Mouse (Mus musculus) bone marrow macrophage, adult 2 months (primary cell): ENCODE measurements around the gene Scrg1. TPM values are rescaled to one million over a fixed set of nuclear protein-coding genes. Genes with fewer than 3 reads are reported as not detected.

Experiments used
- H3K27ac ChIP-seq: 2 replicates; pipeline ENCODE4 v1.5.1; 2012; ENCODE audit warnings: low read depth, low read length; ENCODE audit not compliant: insufficient read depth
- H3K4me1 ChIP-seq: 2 replicates; pipeline ENCODE4 v1.6.1; 2012; ENCODE audit warnings: low read length; ENCODE audit not compliant: control insufficient read depth, insufficient read depth
- H3K4me3 ChIP-seq: 2 replicates; pipeline ENCODE4 v1.5.1; 2012; ENCODE audit warnings: mild to moderate bottlenecking, low read length, moderate library complexity; ENCODE audit not compliant: insufficient read depth
- CTCF ChIP-seq: IDR thresholded peaks from 2 replicates; pipeline ENCODE4 v1.5.1; 2012; ENCODE audit warnings: low read depth, mild to moderate bottlenecking, low read length, moderate library complexity
- POLR2A ChIP-seq: IDR thresholded peaks from 2 replicates; pipeline ENCODE4 v1.6.1; 2012; ENCODE audit warnings: mild to moderate bottlenecking, low read depth, low read length, borderline replicate concordance
- polyA plus RNA-seq: library from polyadenylated mRNA; stranded (reverse); fragments of >200 nt; gene quantifications from 2 replicates; pipeline ENCODE4 v1.2.4, GENCODE M21; 2012; ENCODE audit not compliant: missing spikeins, insufficient read depth, insufficient read length

Scrg1 gene
- polyA plus RNA-seq, 1 experiment, result not detected

DNA sequence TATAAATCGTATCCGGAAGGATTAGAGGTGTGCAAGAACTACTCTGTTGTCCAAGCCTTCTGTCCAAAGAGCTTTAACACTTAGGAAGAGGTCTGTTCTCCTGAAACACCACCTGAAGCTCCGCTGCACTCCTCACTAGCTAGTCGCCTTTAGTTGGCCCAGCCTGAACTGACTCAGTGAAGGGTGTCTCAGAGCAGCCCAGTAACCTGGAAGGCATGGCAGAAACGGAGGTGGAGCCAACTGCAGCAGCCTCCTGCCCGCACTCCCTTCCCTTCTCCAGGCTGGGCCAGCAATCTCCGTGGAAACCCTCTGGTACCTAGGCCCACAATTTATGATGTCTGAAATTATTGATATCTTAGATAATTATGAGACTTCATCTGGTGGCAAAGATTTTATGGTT, 5.0 kb upstream of the Scrg1 start:
- TF ChIP-seq POLR2A (no peak), CTCF (no peak)
- Histone ChIP-seq H3K4me1 (no peaks in the 10 kb centered on the region), H3K27ac (no peak overlapping the region), H3K4me3 (no peak overlapping the region)

DNA sequence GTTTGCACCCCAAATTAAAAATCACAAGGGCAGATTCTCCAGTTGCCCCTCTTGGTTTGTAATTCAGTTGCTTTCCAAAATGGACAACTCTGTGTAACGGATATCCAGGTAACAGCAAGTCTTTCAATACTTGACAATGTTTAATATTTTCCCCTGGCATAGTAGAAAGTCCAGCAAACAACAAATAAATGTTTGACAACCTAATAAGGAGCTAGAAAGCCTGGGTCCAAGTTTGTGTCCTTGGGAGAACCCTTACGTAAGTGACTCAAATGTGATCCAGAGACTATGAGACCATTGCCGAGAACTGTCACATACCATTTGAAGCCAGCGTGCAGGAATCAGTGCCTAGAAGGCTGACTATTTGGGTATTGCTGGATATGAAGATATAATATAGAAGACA, 3.8 kb upstream of the Scrg1 start:
- Histone ChIP-seq H3K4me3 (no peak overlapping the region), H3K4me1 (no peaks in the 10 kb centered on the region), H3K27ac (no peak overlapping the region)
- TF ChIP-seq POLR2A (no peak), CTCF (no peak)

- TF ChIP-seq CTCF (no peak), POLR2A (no peak)
Observed at GRCm38 (mm10) chr8:57453361-57453760, 2.4 kb upstream of the Scrg1 start.

DNA sequence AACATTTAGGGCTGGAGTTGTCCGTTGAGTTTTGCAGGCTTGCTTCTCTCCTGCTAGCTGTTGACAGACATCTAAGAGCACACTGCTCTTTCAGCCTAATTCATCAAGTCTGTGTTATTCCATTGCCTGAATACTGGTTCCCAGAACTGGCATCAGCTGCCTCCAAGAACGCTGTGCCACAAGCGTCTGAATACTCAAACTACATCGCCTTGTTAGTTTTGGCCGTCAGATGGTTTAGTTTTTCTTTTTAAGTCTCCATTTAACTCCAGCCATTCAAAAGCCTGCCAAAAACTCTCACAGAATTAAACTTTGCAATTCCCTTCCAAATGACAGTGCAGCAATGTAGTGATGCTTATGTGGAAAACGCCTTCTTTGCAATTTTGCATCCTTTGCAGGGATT, 1.4 kb downstream of the Scrg1 start:
- no peak overlapping the region for H3K4me3 ChIP-seq
- no peak for TF ChIP-seq CTCF

More at GRCm38 (mm10) chr8:57453361-57453760, 2.4 kb upstream of the Scrg1 start:
- Histone ChIP-seq H3K27ac (no peak overlapping the region), H3K4me1 (no peaks in the 10 kb centered on the region), H3K4me3 (no peak overlapping the region)

DNA sequence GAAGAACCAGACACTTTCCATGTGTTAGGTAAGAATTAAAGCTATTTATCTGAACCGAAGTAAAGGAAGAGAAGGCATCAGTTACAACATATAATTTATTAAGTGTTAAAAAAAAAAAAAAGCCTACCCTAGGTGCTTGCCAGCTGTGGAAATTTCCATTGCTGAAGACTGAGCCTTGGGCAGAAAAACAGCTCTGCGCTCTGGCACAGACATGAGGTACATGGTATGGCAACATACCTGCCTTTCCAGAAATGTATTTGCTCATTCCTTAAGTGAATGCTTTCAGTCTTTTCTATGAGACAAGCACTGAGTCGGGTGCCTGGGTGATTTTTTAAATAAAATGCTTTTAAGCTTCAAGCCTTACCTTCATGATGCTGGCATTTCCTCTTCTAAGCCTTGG, 2.2 kb downstream of the Scrg1 start:
- peaks cover 11% of the 10 kb centered on the region for H3K4me1 ChIP-seq
- TF ChIP-seq CTCF (no peak), POLR2A (no peak)

More for the DNA sequence above, 1.4 kb downstream of the Scrg1 start:
- Histone ChIP-seq H3K4me1 (peaks cover 6% of the 10 kb centered on the region), H3K27ac (no peak overlapping the region)

DNA sequence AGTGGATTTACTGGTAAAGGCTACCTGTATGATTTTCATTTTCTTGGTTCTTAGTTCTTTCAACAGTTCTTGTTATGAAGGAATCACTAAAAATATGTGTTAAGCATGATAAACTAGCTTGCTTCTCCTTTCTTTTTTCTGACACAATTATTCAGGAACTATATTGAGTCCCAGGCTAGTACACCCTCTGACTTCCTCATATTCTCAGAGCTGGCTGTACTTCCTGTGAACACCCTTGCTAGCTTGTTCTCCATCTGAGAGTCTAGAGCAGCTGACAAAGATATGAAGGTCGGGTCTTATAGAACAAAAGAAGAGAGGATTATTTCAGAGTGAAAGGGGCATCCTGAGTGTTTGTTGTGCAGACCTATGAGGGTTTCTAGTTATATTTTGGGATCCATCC, 7.1 kb downstream of the Scrg1 start:
- H3K4me3 ChIP-seq, result no peak overlapping the region
- peak overlapping the region; percentile 74 for H3K27ac ChIP-seq
- TF ChIP-seq CTCF (no peak), POLR2A (no peak)
- peaks cover 23% of the 10 kb centered on the region for H3K4me1 ChIP-seq

More for the DNA sequence above, 2.2 kb downstream of the Scrg1 start:
- Histone ChIP-seq H3K4me3 (no peak overlapping the region), H3K27ac (no peak overlapping the region)

GRCm38 (mm10) chr8:57463757-57464156, 8.0 kb downstream of the Scrg1 start:
- no peak overlapping the region for H3K27ac ChIP-seq
- TF ChIP-seq CTCF (no peak), POLR2A (no peak)
- no peak overlapping the region for H3K4me3 ChIP-seq
- H3K4me1 ChIP-seq, result peaks cover 27% of the 10 kb centered on the region

DNA sequence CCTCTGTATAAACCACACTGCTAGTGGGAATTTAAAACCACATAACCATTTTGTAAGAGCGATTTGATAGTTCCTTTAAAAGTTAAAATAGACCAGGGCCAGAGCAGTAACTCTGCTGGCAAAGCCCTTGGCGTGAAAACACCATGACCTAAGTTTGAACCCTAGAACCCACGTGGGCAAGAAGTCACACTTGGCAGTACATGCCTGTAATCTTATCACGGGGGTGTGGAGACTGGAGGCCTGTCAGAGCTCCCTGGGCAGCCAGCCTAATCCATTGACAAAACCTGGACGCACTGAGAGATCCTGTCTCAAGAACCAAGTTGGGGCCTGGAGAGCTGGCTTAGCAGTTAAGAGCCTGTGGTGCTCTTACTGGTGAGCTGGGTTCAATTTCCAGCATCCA, 12.9 kb downstream of the Scrg1 start:
- H3K4me3 ChIP-seq, result no peak overlapping the region
- H3K4me1 ChIP-seq, result peaks cover 15% of the 10 kb centered on the region; the same call in 1 of the 2 replicates
- no peak overlapping the region for H3K27ac ChIP-seq
- no peak for TF ChIP-seq CTCF
- TF ChIP-seq POLR2A, result no peak

GRCm38 (mm10) chr8:57470863-57471262, 15.1 kb downstream of the Scrg1 start:
- no peak for TF ChIP-seq POLR2A
- no peak overlapping the region for H3K27ac ChIP-seq
- H3K4me1 ChIP-seq, result peaks cover 13% of the 10 kb centered on the region; the same call in 1 of the 2 replicates
- no peak overlapping the region for H3K4me3 ChIP-seq

DNA sequence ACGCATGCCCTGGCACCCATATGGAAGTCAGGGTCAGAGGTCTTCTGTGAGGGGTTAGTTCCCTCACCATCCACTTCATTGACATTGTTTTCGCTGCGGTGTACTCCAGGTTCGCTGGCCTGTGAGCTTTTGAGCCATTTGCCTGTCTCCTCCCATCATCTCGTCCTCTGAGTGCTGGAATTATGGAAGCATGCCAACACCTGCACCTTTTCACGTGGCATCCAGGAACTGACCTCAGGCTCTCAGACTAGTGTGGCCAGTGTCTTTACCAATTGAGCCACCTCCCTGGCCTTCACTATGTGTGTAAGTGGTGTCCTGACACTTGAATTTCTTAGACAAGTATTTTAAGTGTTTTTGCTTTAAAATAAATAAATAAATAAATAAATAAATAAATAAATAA, 18.0 kb downstream of the Scrg1 start:
- Histone ChIP-seq H3K4me1 (peaks cover 17% of the 10 kb centered on the region), H3K4me3 (no peak overlapping the region), H3K27ac (no peak overlapping the region)
- TF ChIP-seq POLR2A, result no peak
- no peak for TF ChIP-seq CTCF

DNA sequence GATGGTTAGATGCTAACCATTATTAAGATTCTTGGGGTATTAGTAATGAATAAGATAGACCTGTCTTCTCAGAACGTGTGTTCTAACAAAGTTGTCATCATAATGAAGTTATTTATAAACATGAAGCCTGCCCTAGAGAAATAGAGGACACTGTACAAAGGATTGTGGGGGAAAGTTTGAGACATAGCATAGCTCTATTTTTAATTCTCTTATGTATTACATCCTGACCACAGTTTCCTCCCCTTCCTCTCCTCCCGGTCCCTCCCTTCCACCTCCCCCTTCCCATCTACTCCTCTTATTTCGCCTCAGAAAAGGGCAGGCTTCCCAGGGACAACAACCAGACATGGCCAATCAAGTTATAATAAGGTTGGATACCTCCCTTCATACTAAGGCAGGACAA, 22.7 kb downstream of the Scrg1 start:
- peak overlapping the region; percentile 44 for H3K27ac ChIP-seq
- TF ChIP-seq CTCF (no peak), POLR2A (no peak)
- peaks cover 28% of the 10 kb centered on the region for H3K4me1 ChIP-seq
- H3K4me3 ChIP-seq, result no peak overlapping the region
